Mouse (Mus musculus): ENCODE measurements around the gene Mcts1. TPM values are rescaled to one million over a fixed set of nuclear protein-coding genes. Genes with fewer than 3 reads are reported as not detected.

The Mcts1 gene
- 51.6 TPM for polyA plus RNA-seq (2014; fragmentation: Illumina TruSeq; extraction: RNeasy Lipid Tissue Mini Kit (QIAGEN cat#74804); ENCODE audit: low read depth, low replicate concordance)

DNA sequence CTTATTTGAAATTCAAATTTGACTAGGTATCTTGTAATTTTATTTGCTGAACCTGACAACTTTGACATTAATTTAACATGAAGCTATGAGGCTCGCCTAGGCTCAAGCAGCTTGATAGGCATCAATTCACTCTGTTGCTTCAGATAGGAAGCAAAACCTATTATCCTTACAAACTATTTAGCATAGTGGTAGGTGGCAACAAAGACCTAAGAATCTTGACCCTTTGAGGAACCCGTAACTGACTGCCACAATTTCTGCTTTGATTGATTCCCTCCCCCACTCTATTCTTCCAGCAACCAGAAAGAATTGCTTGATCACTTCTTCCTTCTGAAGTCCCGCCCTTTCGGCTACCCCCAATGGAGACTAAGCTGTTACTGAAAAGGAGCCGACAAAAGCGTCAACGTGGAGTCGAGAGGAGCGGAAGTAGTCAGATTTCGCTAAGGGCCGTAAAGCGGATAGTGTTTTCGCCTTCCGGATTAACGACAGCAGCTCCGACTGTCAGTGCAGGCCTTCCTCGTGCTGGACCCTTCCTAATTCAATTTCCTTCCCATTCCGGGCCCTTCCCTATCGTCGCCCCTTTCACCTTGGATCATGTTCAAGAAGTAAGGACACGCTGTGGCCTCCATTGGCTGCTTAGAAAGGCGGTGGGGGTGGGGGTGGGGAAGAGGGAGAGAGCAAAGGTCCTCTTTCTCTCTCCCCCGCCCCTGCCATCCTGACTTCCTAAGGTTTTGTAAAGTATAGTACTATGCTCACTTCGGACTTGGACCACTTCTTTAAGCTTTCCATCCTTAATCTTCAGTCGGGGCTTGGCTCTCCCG, at the start of gene Mcts1:
Mcts1 (plus strand) TSS at position 402 of the 818 bp plus-strand sequence.

DNA sequence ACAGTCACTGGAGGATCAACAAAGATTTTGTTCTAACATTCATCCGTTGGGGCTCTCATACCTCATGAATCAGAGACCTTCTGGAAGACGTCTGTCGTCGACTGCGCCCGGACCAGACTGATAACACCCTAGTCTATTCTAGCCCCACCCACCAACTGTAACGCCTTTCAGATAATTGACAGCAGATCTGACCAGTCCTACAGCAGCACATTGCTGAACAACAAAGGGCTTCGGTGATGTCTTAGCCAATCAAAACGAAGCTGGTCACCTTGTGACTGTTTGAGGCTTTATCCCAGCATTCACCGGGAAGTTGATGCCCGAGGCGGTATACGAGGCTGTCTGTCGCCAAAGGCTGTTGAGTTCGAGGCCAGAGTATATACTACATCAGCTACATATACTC, 24.3 kb upstream of the Mcts1 start, which contains the start of gene Cul4b:
Cul4b (minus strand) TSS at position 119 of the 400 bp plus-strand sequence.

DNA sequence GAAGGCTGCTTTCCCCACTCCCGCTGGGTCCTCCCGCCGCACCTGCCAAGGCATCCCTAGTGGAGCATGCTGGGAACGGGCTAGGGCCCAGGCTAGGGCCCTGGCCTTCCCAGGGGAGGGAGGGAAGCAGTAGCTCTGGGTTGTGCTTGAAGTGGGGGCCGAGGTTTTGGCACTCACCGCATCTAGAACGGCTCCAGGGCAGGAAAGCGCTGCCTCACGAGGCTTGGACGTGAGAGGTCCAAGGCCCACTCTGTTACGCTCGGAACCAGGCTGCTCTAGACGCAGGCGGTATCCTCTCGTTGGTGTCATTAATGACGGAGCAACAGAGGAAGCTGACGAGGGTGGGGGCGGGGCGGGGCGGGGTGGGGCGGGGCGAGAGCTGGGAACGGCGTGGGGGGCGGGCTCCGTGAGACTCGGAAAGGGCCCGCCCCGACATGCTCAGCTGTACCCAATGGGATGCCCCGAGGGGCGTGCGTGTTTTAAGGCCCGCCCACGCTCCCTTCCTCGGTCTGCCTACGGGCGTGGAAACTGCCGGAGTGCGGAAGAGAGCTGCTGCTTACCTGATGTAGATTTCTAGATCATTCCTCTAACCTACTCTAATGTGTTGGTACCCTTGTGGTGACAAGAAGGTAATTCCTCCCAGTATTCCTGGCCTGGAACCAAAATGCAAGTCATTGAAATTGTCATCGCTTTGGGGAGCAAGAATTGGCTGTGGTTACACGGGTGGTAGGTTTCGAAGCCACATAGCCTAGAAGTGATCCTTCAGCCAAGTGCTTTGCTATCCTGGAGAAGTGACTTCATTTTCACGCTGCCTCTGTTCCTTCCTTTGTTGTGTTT, 34.6 kb downstream of the Mcts1 start, which contains the start of gene C1galt1c1:
C1galt1c1 (minus strand) TSS at position 287 of the 837 bp plus-strand sequence.

Other genes starting within 250 kb of the Mcts1 start
- 161 TPM for gene Lamp2, start 144.1 kb upstream of the Mcts1 start, polyA plus RNA-seq (2014; fragmentation: Illumina TruSeq; extraction: RNeasy Lipid Tissue Mini Kit (QIAGEN cat#74804); ENCODE audit: low read depth, low replicate concordance)
- 11.5 TPM for gene Cul4b, start 24.4 kb upstream of the Mcts1 start, polyA plus RNA-seq (2014; fragmentation: Illumina TruSeq; extraction: RNeasy Lipid Tissue Mini Kit (QIAGEN cat#74804); ENCODE audit: low read depth, low replicate concordance)
- 16.1 TPM for gene C1galt1c1, start 34.5 kb downstream of the Mcts1 start, polyA plus RNA-seq (2014; fragmentation: Illumina TruSeq; extraction: RNeasy Lipid Tissue Mini Kit (QIAGEN cat#74804); ENCODE audit: low read depth, low replicate concordance)
- gene 6030498E09Rik, start 172.1 kb downstream of the Mcts1 start, polyA plus RNA-seq (2014; fragmentation: Illumina TruSeq; extraction: RNeasy Lipid Tissue Mini Kit (QIAGEN cat#74804); ENCODE audit: low read depth, low replicate concordance): not detected

All from heart, adult 10 weeks (tissue).